Mouse (Mus musculus) liver, embryonic 14.5 days (tissue): ENCODE measurements at regions not wholly inside any gene's neighbourhood (a gene's known extent, or its start where the extent isn't known, plus 50 kb on each side); places are given as distances from the start of the nearest gene placed in this dataset.

ENCODE experiments used
- CTCF ChIP-seq: IDR thresholded peaks from 2 replicates; pipeline ENCODE4 v1.5.1; 2016; ENCODE audit warnings: antibody characterized with exemption, low read depth, control low read depth
- EP300 ChIP-seq: IDR thresholded peaks from 2 replicates; pipeline ENCODE4 v1.6.1; 2016; ENCODE audit warnings: antibody characterized with exemption, low read depth

GRCm38 (mm10) chr15:86593404-86593803 is 379.1 kb downstream of the Tbc1d22a start:
- TF ChIP-seq CTCF (no peak), EP300 (no peak)
